Mouse (Mus musculus): ENCODE results near the gene Trem1. TPM values are rescaled to one million over a fixed set of nuclear protein-coding genes. Genes with fewer than 3 reads are reported as not detected.

Trem1 gene
- polyA plus RNA-seq (2012; rRNA removed): 0.03 TPM in 2 replicates

DNA sequence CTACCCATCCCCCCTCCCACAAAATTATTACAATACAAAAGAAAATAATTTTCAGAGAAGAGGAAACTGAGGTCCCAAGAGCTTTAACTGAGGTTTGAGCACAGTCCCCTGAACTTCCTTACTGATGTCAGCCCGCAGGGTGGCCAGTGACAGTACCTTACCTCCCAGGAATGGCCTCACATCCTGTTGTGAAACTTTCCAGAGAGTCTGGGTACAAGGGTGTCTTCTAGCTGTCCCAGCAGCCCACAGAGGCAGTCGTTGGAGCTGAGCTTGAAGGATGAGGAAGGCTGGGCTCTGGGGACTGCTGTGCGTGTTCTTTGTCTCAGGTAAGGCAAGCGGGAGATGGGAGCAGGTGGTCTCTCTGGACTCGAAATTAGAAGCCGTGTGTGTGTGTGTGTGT, at the start of gene Trem1:
Trem1 (plus strand) TSS at position 251 of the 400 bp plus-strand sequence.
- Histone ChIP-seq H3K4me1 (ENCODE audit: control insufficient read depth, insufficient read depth, low read length) (no peaks in the 10 kb centered on the region), H3K4me3 (ENCODE audit: insufficient read depth, low read depth, low read length) (no peak within 1 kb of the TSS), H3K36me3 (ENCODE audit: control insufficient read depth, insufficient read depth, low read length) (no peaks in the 10 kb centered on the region), H3K27me3 (replicated peaks; ENCODE audit: control insufficient read depth, insufficient read depth, low read length) (no peaks in the 10 kb centered on the region), H3K27ac (ENCODE audit: insufficient read depth, low read depth, low read length) (no peak within 1 kb of the TSS)
- DNase-seq: no peak
- TF ChIP-seq CTCF (conservative IDR thresholded peaks at IDR 0.05; ENCODE audit: insufficient read depth, insufficient read length, low read depth, low read length) (no peak), POLR2A (IDR thresholded peaks at IDR 0.05; ENCODE audit: low read depth, low read length) (no peak)
- 71% methylated on average over 6 of the region's 6 CpGs for WGBS

DNA sequence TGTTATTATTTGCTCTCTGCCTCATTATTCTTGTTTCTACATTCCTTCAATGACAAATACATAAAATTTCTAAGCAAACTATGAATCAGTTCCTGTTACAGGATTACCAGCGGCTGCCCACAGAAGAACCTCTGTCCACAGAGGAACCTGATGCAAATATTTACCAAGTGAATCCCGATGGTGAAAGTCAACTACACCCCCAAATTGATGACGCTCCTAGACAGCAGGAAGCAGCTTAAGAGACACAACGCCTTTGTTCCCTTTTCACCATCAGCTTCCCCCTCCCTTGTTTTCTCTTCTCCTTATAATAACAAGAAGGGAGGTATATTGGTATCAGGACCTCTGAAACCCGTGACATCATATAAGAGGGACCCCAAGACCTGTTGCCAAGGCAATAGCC, 47.3 kb upstream of the Trem1 start:
- H3K36me3 ChIP-seq (ENCODE audit: control insufficient read depth, insufficient read depth, low read length): no peaks in the 10 kb centered on the region
- peak; percentile 5 for DNase-seq
- H3K27me3 ChIP-seq (replicated peaks; ENCODE audit: control insufficient read depth, insufficient read depth, low read length): no peaks in the 10 kb centered on the region; the same call in 1 of the 2 replicates
- TF ChIP-seq POLR2A (IDR thresholded peaks at IDR 0.05; ENCODE audit: low read depth, low read length) (no peak), CTCF (conservative IDR thresholded peaks at IDR 0.05; ENCODE audit: insufficient read depth, insufficient read length, low read depth, low read length) (no peak)
- no peaks in the 10 kb centered on the region for H3K4me1 ChIP-seq (ENCODE audit: control insufficient read depth, insufficient read depth, low read length)
- WGBS: 55% methylated on average over 5 of the region's 5 CpGs
- H3K27ac ChIP-seq (ENCODE audit: insufficient read depth, low read depth, low read length): no peak overlapping the region
- H3K4me3 ChIP-seq (ENCODE audit: insufficient read depth, low read depth, low read length): no peak overlapping the region

- 72% methylated on average over 2 of the region's 2 CpGs for WGBS
- no peaks in the 10 kb centered on the region for H3K27me3 ChIP-seq (replicated peaks; ENCODE audit: control insufficient read depth, insufficient read depth, low read length)
- H3K36me3 ChIP-seq (ENCODE audit: control insufficient read depth, insufficient read depth, low read length): no peaks in the 10 kb centered on the region
- TF ChIP-seq POLR2A (IDR thresholded peaks at IDR 0.05; ENCODE audit: low read depth, low read length): no peak
- TF ChIP-seq CTCF (conservative IDR thresholded peaks at IDR 0.05; ENCODE audit: insufficient read depth, insufficient read length, low read depth, low read length): no peak
- no peak for DNase-seq
- no peak overlapping the region for H3K27ac ChIP-seq (ENCODE audit: insufficient read depth, low read depth, low read length)
- no peak overlapping the region for H3K4me3 ChIP-seq (ENCODE audit: insufficient read depth, low read depth, low read length)
- no peaks in the 10 kb centered on the region for H3K4me1 ChIP-seq (ENCODE audit: control insufficient read depth, insufficient read depth, low read length)
These were observed 40.2 kb upstream of the Trem1 start for GRCm38 (mm10) chr17:48192366-48192765.

DNA sequence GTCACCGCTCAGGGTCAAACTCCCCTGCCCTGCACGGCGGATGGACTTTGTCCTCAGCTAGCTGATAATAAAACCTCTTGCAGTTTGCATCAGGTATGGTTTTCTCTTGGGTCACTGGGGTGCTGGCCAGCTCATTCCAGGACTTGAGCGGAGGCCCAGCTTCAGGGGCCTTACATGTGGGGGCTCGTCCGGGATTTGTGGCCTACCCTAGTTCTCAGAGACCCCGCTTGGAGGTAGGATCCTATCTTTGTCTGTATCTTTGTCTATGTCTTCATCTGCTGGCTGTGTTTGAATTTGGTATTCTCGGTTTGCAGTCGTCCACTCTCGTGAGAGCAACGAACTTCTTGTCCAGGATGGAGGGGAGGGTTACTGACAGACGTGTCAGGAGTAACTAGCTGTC, 29.5 kb upstream of the Trem1 start:
- no peak overlapping the region for H3K27ac ChIP-seq (ENCODE audit: insufficient read depth, low read depth, low read length)
- TF ChIP-seq POLR2A (IDR thresholded peaks at IDR 0.05; ENCODE audit: low read depth, low read length) (no peak), CTCF (conservative IDR thresholded peaks at IDR 0.05; ENCODE audit: insufficient read depth, insufficient read length, low read depth, low read length) (no peak)
- 98% methylated on average over 12 of the region's 12 CpGs for WGBS
- H3K36me3 ChIP-seq (ENCODE audit: control insufficient read depth, insufficient read depth, low read length): no peaks in the 10 kb centered on the region
- DNase-seq: no peak
- H3K27me3 ChIP-seq (replicated peaks; ENCODE audit: control insufficient read depth, insufficient read depth, low read length): no peaks in the 10 kb centered on the region
- no peak overlapping the region for H3K4me3 ChIP-seq (ENCODE audit: insufficient read depth, low read depth, low read length)
- H3K4me1 ChIP-seq (ENCODE audit: control insufficient read depth, insufficient read depth, low read length): no peaks in the 10 kb centered on the region

GRCm38 (mm10) chr17:48212596-48212995, 20.0 kb upstream of the Trem1 start:
- DNase-seq: no peak
- no peak for TF ChIP-seq CTCF (conservative IDR thresholded peaks at IDR 0.05; ENCODE audit: insufficient read depth, insufficient read length, low read depth, low read length)
- TF ChIP-seq POLR2A (IDR thresholded peaks at IDR 0.05; ENCODE audit: low read depth, low read length): no peak
- Histone ChIP-seq H3K36me3 (ENCODE audit: control insufficient read depth, insufficient read depth, low read length) (no peaks in the 10 kb centered on the region), H3K27ac (ENCODE audit: insufficient read depth, low read depth, low read length) (no peak overlapping the region), H3K4me1 (ENCODE audit: control insufficient read depth, insufficient read depth, low read length) (no peaks in the 10 kb centered on the region), H3K4me3 (ENCODE audit: insufficient read depth, low read depth, low read length) (no peak overlapping the region), H3K27me3 (replicated peaks; ENCODE audit: control insufficient read depth, insufficient read depth, low read length) (no peaks in the 10 kb centered on the region)
- 95% methylated on average over 12 of the region's 12 CpGs for WGBS

DNA sequence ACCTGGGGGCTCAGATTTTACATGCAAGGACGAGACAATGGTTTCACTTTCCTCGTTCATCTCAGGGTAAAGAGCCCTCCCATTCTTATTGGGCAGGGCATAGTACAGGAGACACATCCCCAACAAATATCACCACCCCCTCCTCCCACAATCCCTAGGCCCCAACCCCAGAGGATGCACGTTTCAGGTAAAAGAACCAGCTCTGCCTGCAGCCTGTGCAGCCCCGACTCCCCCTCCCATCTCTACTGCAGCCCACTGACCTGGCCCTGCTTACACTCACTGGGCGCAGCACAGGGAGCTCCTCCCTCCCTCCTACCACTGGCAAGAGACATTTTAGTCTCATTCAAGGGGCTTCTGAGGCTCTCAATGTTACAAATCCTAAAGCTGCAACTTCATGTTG, 19.1 kb upstream of the Trem1 start:
- Histone ChIP-seq H3K4me1 (ENCODE audit: control insufficient read depth, insufficient read depth, low read length) (no peaks in the 10 kb centered on the region), H3K27ac (ENCODE audit: insufficient read depth, low read depth, low read length) (no peak overlapping the region), H3K36me3 (ENCODE audit: control insufficient read depth, insufficient read depth, low read length) (no peaks in the 10 kb centered on the region), H3K27me3 (replicated peaks; ENCODE audit: control insufficient read depth, insufficient read depth, low read length) (no peaks in the 10 kb centered on the region), H3K4me3 (ENCODE audit: insufficient read depth, low read depth, low read length) (no peak overlapping the region)
- 68% methylated on average over 5 of the region's 5 CpGs for WGBS
- DNase-seq: no peak
- TF ChIP-seq POLR2A (IDR thresholded peaks at IDR 0.05; ENCODE audit: low read depth, low read length): no peak
- no peak for TF ChIP-seq CTCF (conservative IDR thresholded peaks at IDR 0.05; ENCODE audit: insufficient read depth, insufficient read length, low read depth, low read length)

GRCm38 (mm10) chr17:48215429-48215828, 17.1 kb upstream of the Trem1 start:
- no peak for DNase-seq
- Histone ChIP-seq H3K4me1 (ENCODE audit: control insufficient read depth, insufficient read depth, low read length) (no peaks in the 10 kb centered on the region), H3K4me3 (ENCODE audit: insufficient read depth, low read depth, low read length) (no peak overlapping the region), H3K36me3 (ENCODE audit: control insufficient read depth, insufficient read depth, low read length) (no peaks in the 10 kb centered on the region), H3K27ac (ENCODE audit: insufficient read depth, low read depth, low read length) (no peak overlapping the region), H3K27me3 (replicated peaks; ENCODE audit: control insufficient read depth, insufficient read depth, low read length) (no peaks in the 10 kb centered on the region)
- TF ChIP-seq POLR2A (IDR thresholded peaks at IDR 0.05; ENCODE audit: low read depth, low read length): no peak
- no peak for TF ChIP-seq CTCF (conservative IDR thresholded peaks at IDR 0.05; ENCODE audit: insufficient read depth, insufficient read length, low read depth, low read length)
- 88% methylated on average over 1 of the region's 1 CpGs for WGBS

DNA sequence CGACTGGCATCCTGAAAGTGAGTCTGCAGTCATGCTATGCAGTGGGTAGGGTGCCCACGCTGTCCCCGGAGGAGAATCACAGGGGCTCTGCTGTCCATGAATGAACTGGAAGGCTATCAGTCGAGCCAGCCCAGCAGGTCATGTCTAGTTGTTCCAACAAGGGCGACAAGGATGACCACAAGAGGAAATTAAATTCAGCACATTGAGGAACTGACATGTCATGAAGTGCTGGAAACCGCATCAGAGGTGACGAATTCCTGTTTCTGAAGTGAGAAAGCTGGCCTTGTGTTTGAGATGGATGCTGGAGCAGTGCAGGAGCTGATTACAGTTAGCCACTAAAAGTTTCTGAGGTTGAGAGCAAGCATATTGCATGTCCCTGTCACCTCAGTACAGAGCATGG, 1.9 kb upstream of the Trem1 start:
- Histone ChIP-seq H3K27me3 (replicated peaks; ENCODE audit: control insufficient read depth, insufficient read depth, low read length) (no peaks in the 10 kb centered on the region), H3K4me3 (ENCODE audit: insufficient read depth, low read depth, low read length) (no peak overlapping the region), H3K4me1 (ENCODE audit: control insufficient read depth, insufficient read depth, low read length) (no peaks in the 10 kb centered on the region), H3K27ac (ENCODE audit: insufficient read depth, low read depth, low read length) (no peak overlapping the region), H3K36me3 (ENCODE audit: control insufficient read depth, insufficient read depth, low read length) (no peaks in the 10 kb centered on the region)
- no peak for DNase-seq
- TF ChIP-seq POLR2A (IDR thresholded peaks at IDR 0.05; ENCODE audit: low read depth, low read length) (no peak), CTCF (conservative IDR thresholded peaks at IDR 0.05; ENCODE audit: insufficient read depth, insufficient read length, low read depth, low read length) (no peak)
- WGBS: 79% methylated on average over 7 of the region's 7 CpGs

All from kidney, adult 2 months (tissue).